Mouse (Mus musculus) cerebellum, adult 8-10 months (tissue): ENCODE results near the gene L3hypdh.
"Not testable (repeated sequence)": the region's sequence is repeated elsewhere in the genome, so short reads cannot be mapped to it uniquely, and the experiment has no call there.

ENCODE experiments used
- DNase-seq: peaks from one replicate; pipeline ENCODE4 v3.0.0; 2022

Gene L3hypdh

GRCm38 (mm10) chr12:72053303-72053702 is 31.9 kb downstream of the L3hypdh start:
- DNase-seq = peak; percentile 18

- no peak for DNase-seq
Measured at GRCm38 (mm10) chr12:72052571-72052970, 32.7 kb downstream of the L3hypdh start.

GRCm38 (mm10) chr12:72050821-72051220 is 34.4 kb downstream of the L3hypdh start:
- DNase-seq = no peak

GRCm38 (mm10) chr12:72050156-72050555 is 35.1 kb downstream of the L3hypdh start:
- not testable (repeated sequence) for DNase-seq

GRCm38 (mm10) chr12:72047513-72047912 is 37.7 kb downstream of the L3hypdh start:
- no peak for DNase-seq

GRCm38 (mm10) chr12:72041238-72041637 is 44.0 kb downstream of the L3hypdh start:
- DNase-seq = no peak

- no peak for DNase-seq
Measured at GRCm38 (mm10) chr12:72039501-72039900, 45.7 kb downstream of the L3hypdh start.

- DNase-seq = no peak
Measured at GRCm38 (mm10) chr12:72038866-72039265, 46.4 kb downstream of the L3hypdh start.

GRCm38 (mm10) chr12:72037049-72037448 is 48.2 kb downstream of the L3hypdh start:
- no peak for DNase-seq

GRCm38 (mm10) chr12:72036097-72036661 is 49.1 kb downstream of the L3hypdh start:
- no peak for DNase-seq

GRCm38 (mm10) chr12:72031794-72032193 is 53.4 kb downstream of the L3hypdh start:
- no peak for DNase-seq

- DNase-seq = no peak
Measured at GRCm38 (mm10) chr12:72031171-72031570, 54.1 kb downstream of the L3hypdh start.

- DNase-seq = no peak
Measured at GRCm38 (mm10) chr12:72025275-72025795, 59.9 kb downstream of the L3hypdh start.

GRCm38 (mm10) chr12:72023572-72023971 is 61.7 kb downstream of the L3hypdh start:
- no peak for DNase-seq
